Mouse (Mus musculus) cerebellum, postnatal 14 days (tissue): Measurements from ENCODE around the gene Bloc1s4.
A peak's percentile ranks its signal among the peaks of the same experiment; 100 is the strongest.

Experiments used
- DNase-seq, 2 experiments: peaks; one replicate each; pipeline ENCODE4 v3.0.0; 2021; ENCODE audit warnings: mixed read lengths in 2 of 2

The Bloc1s4 gene

GRCm38 (mm10) chr5:36748536-36749061 lies at the start of gene Bloc1s4:
TSS of gene Bloc1s4 (minus strand) at chr5:36748650.
- DNase-seq, result peak; percentile 96 to 97

GRCm38 (mm10) chr5:36797291-36797690 lies 48.8 kb upstream of the Bloc1s4 start:
- DNase-seq, result no peak

- DNase-seq, result peak; percentile 94 to 96
These were observed 48.0 kb upstream of the Bloc1s4 start, which contains the start of gene Mrfap1 for GRCm38 (mm10) chr5:36796296-36797014. TSS of gene Mrfap1 (minus strand) at chr5:36796772.

GRCm38 (mm10) chr5:36795647-36796295 lies 47.3 kb upstream of the Bloc1s4 start:
- peak; percentile 80 for DNase-seq

- no peak for DNase-seq
These were observed 43.4 kb upstream of the Bloc1s4 start for GRCm38 (mm10) chr5:36791861-36792260.

GRCm38 (mm10) chr5:36786052-36786451 lies 37.6 kb upstream of the Bloc1s4 start:
- no peak for DNase-seq

GRCm38 (mm10) chr5:36779512-36779911 lies 31.1 kb upstream of the Bloc1s4 start:
- no peak for DNase-seq

GRCm38 (mm10) chr5:36778901-36779300 lies 30.5 kb upstream of the Bloc1s4 start:
- DNase-seq, result no peak

- DNase-seq, result no peak
These were observed 28.7 kb upstream of the Bloc1s4 start for GRCm38 (mm10) chr5:36777186-36777585.

GRCm38 (mm10) chr5:36776021-36776575 lies 27.6 kb upstream of the Bloc1s4 start:
- no peak for DNase-seq

GRCm38 (mm10) chr5:36775317-36775716 lies 26.9 kb upstream of the Bloc1s4 start:
- no peak for DNase-seq

- DNase-seq, result no peak
These were observed 24.1 kb upstream of the Bloc1s4 start for GRCm38 (mm10) chr5:36772586-36772985.

- DNase-seq, result no peak
These were observed 21.2 kb upstream of the Bloc1s4 start for GRCm38 (mm10) chr5:36769603-36770002.

- peak; percentile 72 to 74 for DNase-seq
These were observed 18.7 kb upstream of the Bloc1s4 start for GRCm38 (mm10) chr5:36766958-36767703.

GRCm38 (mm10) chr5:36759848-36760247 lies 11.4 kb upstream of the Bloc1s4 start:
- DNase-seq, result no peak

GRCm38 (mm10) chr5:36757033-36757432 lies 8.6 kb upstream of the Bloc1s4 start:
- no peak for DNase-seq

- no peak for DNase-seq
These were observed 1.9 kb upstream of the Bloc1s4 start for GRCm38 (mm10) chr5:36750119-36751078.

- DNase-seq, result no peak
These were observed 485 bp downstream of the Bloc1s4 start for GRCm38 (mm10) chr5:36747794-36748535.

GRCm38 (mm10) chr5:36747071-36747470 lies 1.4 kb downstream of the Bloc1s4 start:
- DNase-seq, result no peak

- peak; percentile 93 to 97 for DNase-seq
These were observed 6.2 kb downstream of the Bloc1s4 start for GRCm38 (mm10) chr5:36742126-36742848.
